Mouse (Mus musculus): ENCODE results near the gene Syt8. TPM values are rescaled to one million over a fixed set of nuclear protein-coding genes. Genes with fewer than 3 reads are reported as not detected.
A peak's percentile ranks its signal among the peaks of the same experiment; 100 is the strongest.

Gene Syt8
- polyA plus RNA-seq, 1 experiment from 2014 or later = 0.48 TPM

DNA sequence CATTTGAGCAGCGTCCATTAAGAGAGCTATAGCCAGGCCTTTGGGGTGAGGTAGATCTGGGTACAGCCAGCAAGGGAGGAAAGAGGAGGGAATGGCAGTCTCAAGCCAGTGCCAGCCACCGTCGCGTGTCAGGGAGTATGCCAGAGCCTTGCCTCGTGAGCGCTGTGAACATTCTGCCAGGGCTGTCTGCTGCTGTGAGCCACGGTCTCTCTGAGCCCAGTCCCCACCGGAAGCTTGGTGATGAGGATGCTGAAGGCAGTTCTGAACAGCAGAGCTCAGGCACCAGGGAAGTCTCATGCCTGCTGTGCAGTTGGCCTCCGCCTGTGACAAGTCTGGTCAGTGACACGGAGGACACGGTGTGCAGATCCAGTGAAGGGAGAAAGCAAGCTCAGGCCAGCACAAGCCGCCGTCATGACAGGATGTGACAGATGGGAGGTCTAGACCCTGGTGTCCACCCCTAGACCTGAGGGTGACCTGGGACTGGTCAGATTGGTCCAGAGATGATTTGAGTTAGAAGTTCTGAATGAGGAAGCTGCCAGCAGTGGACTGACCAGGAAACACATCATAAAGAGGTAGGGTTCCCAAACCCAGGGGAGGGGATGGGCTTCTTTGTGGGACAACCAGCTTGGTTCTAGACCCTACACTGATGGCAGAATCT, 42.3 kb downstream of the Syt8 start:
- no peak for ATAC-seq (replicated peaks; ENCODE audit: insufficient number of reproducible peaks, insufficient read depth, low FRiP score, low read depth)
- no peaks in the 10 kb centered on the region for H3K36me3 ChIP-seq
- H3K9ac ChIP-seq = peak overlapping the region; percentile 46; the same call in 1 of the 2 replicates
- 79% methylated on average over 13 of the region's 13 CpGs for WGBS
- peaks cover 80% of the 10 kb centered on the region for H3K4me1 ChIP-seq (replicated peaks)
- H3K27me3 ChIP-seq = no peaks in the 10 kb centered on the region
- peak overlapping the region; percentile 96 for H3K27ac ChIP-seq
- H3K4me3 ChIP-seq = peak overlapping the region; percentile 17
- H3K4me2 ChIP-seq = peak overlapping the region; percentile 45
- H3K9me3 ChIP-seq (replicated peaks) = no peaks in the 10 kb centered on the region

DNA sequence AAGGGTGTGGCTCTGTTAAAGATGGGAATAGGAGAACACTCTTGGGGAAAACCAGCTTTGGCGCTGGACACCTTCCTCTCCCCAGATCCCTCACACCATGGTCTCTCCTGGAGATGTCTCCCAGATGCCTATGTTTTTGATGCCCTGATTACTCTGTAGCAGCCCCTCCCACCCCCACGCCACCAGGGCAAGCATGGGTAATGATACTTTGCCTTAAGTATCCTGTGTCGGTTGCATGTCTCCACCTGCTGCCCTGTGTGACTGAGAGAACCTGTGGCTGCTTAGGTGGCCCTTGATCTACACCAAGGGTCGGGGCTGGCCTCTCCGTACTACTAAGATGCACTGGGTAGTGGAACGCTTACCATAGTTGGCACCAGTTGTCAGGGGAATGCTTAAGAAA, 43.4 kb downstream of the Syt8 start:
- no peak overlapping the region for H3K4me3 ChIP-seq
- H3K36me3 ChIP-seq = no peaks in the 10 kb centered on the region
- no peaks in the 10 kb centered on the region for H3K9me3 ChIP-seq (replicated peaks)
- H3K4me2 ChIP-seq = peak overlapping the region; percentile 45
- H3K27ac ChIP-seq = peak overlapping the region; percentile 96; the same call in 1 of the 2 replicates
- peaks cover 80% of the 10 kb centered on the region for H3K4me1 ChIP-seq (replicated peaks)
- H3K27me3 ChIP-seq = no peaks in the 10 kb centered on the region
- no peak overlapping the region for H3K9ac ChIP-seq
- WGBS = 85% methylated on average over 6 of the region's 6 CpGs
- no peak for ATAC-seq (replicated peaks; ENCODE audit: insufficient number of reproducible peaks, insufficient read depth, low FRiP score, low read depth)

DNA sequence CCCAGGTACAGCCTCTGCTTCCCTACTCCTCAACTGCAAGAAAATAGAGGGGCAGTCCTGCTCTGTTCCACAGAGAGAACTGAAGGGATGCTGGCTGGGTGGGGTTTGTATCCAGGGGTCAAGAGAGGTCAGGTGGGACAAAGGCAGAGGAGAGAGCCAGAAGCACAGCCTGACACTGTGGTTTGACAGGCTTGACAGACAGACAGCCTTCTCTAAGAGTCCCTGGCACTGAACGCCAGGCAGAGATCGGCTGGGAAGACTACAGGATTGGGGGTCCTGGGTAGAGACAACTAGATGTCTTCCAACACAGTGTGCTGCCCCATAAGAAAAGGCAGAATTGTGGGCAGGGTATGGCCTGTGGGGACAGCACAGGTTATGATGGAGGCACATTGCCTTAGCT, 43.9 kb downstream of the Syt8 start:
- Histone ChIP-seq H3K4me2 (peak overlapping the region; percentile 45), H3K27me3 (no peaks in the 10 kb centered on the region), H3K36me3 (no peaks in the 10 kb centered on the region), H3K9ac (no peak overlapping the region), H3K27ac (peak overlapping the region; percentile 96), H3K4me1 (replicated peaks) (peaks cover 83% of the 10 kb centered on the region), H3K9me3 (replicated peaks) (no peaks in the 10 kb centered on the region), H3K4me3 (no peak overlapping the region)
- 78% methylated on average over 2 of the region's 2 CpGs for WGBS
- ATAC-seq (replicated peaks; ENCODE audit: insufficient number of reproducible peaks, insufficient read depth, low FRiP score, low read depth) = no peak

DNA sequence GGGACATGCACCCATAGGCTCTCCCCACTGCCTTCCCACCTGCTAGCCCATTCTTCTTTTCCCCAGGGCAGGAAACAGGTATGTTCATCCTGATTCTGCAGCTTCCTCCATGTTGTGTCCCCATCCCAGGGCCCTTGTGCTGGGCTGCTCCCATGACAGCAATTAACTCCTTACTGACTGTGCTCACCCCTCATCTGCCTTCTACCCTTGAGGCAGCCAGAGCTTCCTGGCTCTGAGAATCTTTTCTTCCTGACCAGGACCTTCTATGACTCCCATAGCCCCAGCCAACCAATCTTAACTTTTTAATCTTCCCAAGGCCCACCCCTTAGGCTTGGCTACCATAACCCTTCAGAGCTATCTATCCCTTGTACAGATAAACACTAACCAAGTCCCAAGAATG, 44.7 kb downstream of the Syt8 start:
- Histone ChIP-seq H3K4me3 (no peak overlapping the region), H3K4me2 (peak overlapping the region; percentile 45; the same call in 1 of the 2 replicates), H3K36me3 (no peaks in the 10 kb centered on the region), H3K9ac (no peak overlapping the region), H3K27me3 (no peaks in the 10 kb centered on the region), H3K9me3 (replicated peaks) (no peaks in the 10 kb centered on the region), H3K4me1 (replicated peaks) (peaks cover 91% of the 10 kb centered on the region), H3K27ac (peak overlapping the region; percentile 96)
- no peak for ATAC-seq (replicated peaks; ENCODE audit: insufficient number of reproducible peaks, insufficient read depth, low FRiP score, low read depth)

DNA sequence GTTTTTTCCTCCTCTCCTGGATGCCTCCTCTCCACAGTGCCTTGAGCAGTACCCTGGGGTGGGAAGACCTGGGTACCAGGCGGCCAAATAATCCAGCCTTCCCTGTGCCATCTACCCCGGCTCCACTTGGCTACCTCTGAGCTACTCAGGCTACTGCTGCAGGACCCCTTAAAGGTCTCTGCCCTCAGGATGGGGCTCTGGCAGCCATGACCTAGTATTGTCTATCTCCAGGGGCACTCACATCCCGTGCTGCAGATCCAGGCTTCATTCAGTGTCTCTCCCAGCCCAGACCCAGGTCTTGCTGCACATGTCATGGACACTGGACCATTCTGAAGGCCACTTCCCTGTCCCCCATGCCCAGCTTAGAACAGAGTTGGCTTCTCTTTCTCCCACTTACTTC, 45.2 kb downstream of the Syt8 start:
- H3K4me2 ChIP-seq = no peak overlapping the region
- H3K4me1 ChIP-seq (replicated peaks) = peaks cover 93% of the 10 kb centered on the region
- H3K9ac ChIP-seq = no peak overlapping the region
- 94% methylated on average over 3 of the region's 3 CpGs for WGBS
- no peak overlapping the region for H3K4me3 ChIP-seq
- no peaks in the 10 kb centered on the region for H3K9me3 ChIP-seq (replicated peaks)
- no peak for ATAC-seq (replicated peaks; ENCODE audit: insufficient number of reproducible peaks, insufficient read depth, low FRiP score, low read depth)
- H3K27ac ChIP-seq = peak overlapping the region; percentile 96
- no peaks in the 10 kb centered on the region for H3K27me3 ChIP-seq
- H3K36me3 ChIP-seq = no peaks in the 10 kb centered on the region

DNA sequence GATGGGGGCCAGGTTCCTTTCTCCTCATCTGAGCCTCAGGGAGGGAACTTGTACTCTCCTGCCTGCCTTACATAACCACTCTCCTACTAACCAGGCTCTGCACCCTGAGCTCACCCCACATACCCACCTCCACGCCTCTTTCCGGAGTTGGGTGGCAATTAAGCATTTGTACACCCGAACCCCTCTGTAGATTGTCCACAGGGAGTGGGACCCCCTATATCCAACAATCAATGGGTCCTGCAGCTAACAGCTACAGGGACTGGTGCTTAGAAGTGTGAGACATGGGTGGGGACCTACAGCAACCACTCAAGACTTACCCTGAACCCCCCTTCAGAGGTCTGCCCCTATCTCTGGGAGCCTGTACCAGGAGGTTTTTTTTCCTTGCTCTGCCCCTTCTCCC, 46.0 kb downstream of the Syt8 start:
- Histone ChIP-seq H3K4me3 (no peak overlapping the region), H3K27me3 (no peaks in the 10 kb centered on the region), H3K36me3 (peaks cover 3% of the 10 kb centered on the region; the same call in 1 of the 2 replicates), H3K9ac (peak overlapping the region; percentile 60), H3K27ac (peak overlapping the region; percentile 96), H3K4me1 (replicated peaks) (peaks cover 90% of the 10 kb centered on the region), H3K4me2 (peak overlapping the region; percentile 57; the same call in 1 of the 2 replicates), H3K9me3 (replicated peaks) (no peaks in the 10 kb centered on the region)
- no peak for ATAC-seq (replicated peaks; ENCODE audit: insufficient number of reproducible peaks, insufficient read depth, low FRiP score, low read depth)
- 91% methylated on average over 3 of the region's 3 CpGs for WGBS

DNA sequence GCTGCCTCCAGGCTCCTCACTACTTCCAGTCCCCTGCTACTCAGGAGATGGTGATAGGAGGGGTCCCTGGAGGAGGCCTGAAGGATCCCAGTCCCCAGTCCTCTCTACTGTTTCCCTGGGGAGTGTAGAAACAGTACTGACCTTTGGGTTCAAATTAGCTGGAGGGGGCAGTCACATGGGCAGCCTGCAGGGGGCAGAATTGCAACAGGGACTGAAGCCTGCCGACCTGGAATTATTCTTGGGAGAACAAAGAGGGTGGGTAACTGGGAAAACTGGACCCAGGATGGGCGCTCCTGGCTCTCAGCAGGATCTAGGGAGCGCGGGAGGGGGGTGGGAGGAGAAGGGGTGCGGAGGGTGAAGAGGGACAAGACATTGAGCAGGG, 46.5 kb downstream of the Syt8 start:
- WGBS = 12% methylated on average over 5 of the region's 5 CpGs
- no peaks in the 10 kb centered on the region for H3K27me3 ChIP-seq
- H3K9me3 ChIP-seq (replicated peaks) = no peaks in the 10 kb centered on the region
- ATAC-seq (replicated peaks; ENCODE audit: insufficient number of reproducible peaks, insufficient read depth, low FRiP score, low read depth) = no peak
- H3K36me3 ChIP-seq = peaks cover 6% of the 10 kb centered on the region; the same call in 1 of the 2 replicates
- peak overlapping the region; percentile 57 for H3K4me2 ChIP-seq
- peaks cover 88% of the 10 kb centered on the region for H3K4me1 ChIP-seq (replicated peaks)
- peak overlapping the region; percentile 96 for H3K27ac ChIP-seq
- H3K4me3 ChIP-seq = peak overlapping the region; percentile 25
- H3K9ac ChIP-seq = peak overlapping the region; percentile 60

DNA sequence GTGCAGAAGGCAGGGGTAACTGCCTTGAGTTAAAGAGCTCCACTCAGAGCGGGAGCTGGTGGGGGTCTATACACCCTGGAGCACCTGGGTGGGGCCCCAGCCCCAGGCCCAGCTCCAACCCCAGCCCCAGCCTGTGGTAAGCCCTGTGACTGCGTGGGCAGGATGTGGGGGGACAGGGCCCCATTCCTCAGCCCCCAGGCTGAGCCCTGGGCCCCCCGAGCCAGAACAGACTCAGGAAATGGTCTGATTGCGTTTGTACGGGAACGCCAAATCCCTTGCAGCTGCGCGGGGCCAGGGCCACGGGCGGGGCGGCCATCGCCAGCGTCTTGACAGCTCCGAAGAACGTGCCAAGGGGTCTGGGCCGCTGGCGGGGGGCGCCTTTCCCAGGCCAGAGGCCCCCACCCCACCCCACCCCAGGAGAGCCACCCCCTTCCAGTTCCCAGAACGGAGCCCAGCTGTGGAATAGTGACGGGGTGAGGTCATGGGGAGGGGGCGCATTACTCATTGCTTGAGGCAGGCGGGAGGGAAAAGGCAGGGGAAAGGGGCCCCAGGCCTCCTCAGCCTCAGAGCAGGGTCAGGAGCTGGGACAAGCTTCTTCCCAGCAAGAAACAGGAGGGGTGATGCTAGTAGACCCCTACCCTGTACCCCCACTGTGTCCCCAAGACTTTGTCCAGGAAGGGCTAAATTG, 47.1 kb downstream of the Syt8 start:
- H3K4me3 ChIP-seq = peak overlapping the region; percentile 25
- peaks cover 6% of the 10 kb centered on the region; the same call in 1 of the 2 replicates for H3K36me3 ChIP-seq
- H3K4me1 ChIP-seq (replicated peaks) = peaks cover 88% of the 10 kb centered on the region
- no peaks in the 10 kb centered on the region for H3K9me3 ChIP-seq (replicated peaks)
- H3K9ac ChIP-seq = peak overlapping the region; percentile 60
- peak overlapping the region; percentile 57 for H3K4me2 ChIP-seq
- peak; percentile 80 for ATAC-seq (replicated peaks; ENCODE audit: insufficient number of reproducible peaks, insufficient read depth, low FRiP score, low read depth)
- WGBS = 2% methylated on average over 22 of the region's 22 CpGs
- H3K27ac ChIP-seq = peak overlapping the region; percentile 96
- H3K27me3 ChIP-seq = no peaks in the 10 kb centered on the region

DNA sequence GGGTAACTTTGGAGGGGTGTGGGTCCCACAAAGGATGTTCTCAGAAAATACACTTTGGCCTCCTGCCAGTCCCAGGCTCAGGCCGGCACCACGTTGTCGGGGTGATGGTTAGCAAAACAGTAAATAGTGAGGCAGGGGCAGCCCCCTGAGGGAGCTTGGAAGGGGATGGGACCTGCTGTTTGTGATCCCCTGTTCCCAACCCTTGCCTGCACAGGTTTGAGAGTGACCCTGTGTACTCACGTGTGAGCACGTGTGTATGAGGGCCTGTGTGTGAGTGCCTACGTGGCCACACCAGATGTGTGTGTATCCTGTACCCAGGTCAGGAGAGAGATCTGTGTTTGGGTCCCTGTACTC, 47.6 kb downstream of the Syt8 start:
- no peaks in the 10 kb centered on the region for H3K9me3 ChIP-seq (replicated peaks)
- peaks cover 88% of the 10 kb centered on the region for H3K4me1 ChIP-seq (replicated peaks)
- no peaks in the 10 kb centered on the region for H3K27me3 ChIP-seq
- ATAC-seq (replicated peaks; ENCODE audit: insufficient number of reproducible peaks, insufficient read depth, low FRiP score, low read depth) = peak; percentile 6
- peak overlapping the region; percentile 60 for H3K9ac ChIP-seq
- H3K4me3 ChIP-seq = 0 out of 2 replicates have a peak overlapping the region, but pooled peaks have one; percentile 25
- WGBS = 5% methylated on average over 6 of the region's 6 CpGs
- peak overlapping the region; percentile 96 for H3K27ac ChIP-seq
- peak overlapping the region; percentile 57 for H3K4me2 ChIP-seq
- H3K36me3 ChIP-seq = peaks cover 6% of the 10 kb centered on the region; the same call in 1 of the 2 replicates

DNA sequence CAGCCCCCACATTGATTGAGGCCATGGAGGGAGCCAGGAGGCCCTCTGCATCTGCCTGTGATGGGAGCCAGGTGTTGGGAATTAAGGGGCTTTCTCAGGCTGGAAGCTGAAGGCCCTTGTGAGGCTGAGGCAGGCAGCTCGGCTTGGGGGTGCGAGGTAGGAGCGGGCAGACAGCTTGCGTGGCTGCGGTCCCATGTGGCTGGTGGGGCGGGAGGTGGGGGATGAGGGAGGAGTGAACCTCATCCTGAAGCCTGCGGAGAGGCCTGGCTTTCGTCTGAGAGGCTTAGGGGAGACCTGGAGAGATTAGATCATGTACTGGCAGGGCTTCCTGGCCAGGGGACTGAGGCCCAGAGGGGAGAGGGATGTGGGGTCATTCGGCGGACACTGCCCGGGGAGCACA, 48.5 kb downstream of the Syt8 start:
- ATAC-seq (replicated peaks; ENCODE audit: insufficient number of reproducible peaks, insufficient read depth, low FRiP score, low read depth) = peak; percentile 39
- Histone ChIP-seq H3K9me3 (replicated peaks) (no peaks in the 10 kb centered on the region), H3K27me3 (no peaks in the 10 kb centered on the region), H3K4me2 (no peak overlapping the region; the same call in 1 of the 2 replicates), H3K36me3 (peaks cover 6% of the 10 kb centered on the region; the same call in 1 of the 2 replicates), H3K4me1 (replicated peaks) (peaks cover 90% of the 10 kb centered on the region), H3K4me3 (no peak overlapping the region), H3K27ac (peak overlapping the region; percentile 96), H3K9ac (peak overlapping the region; percentile 60; the same call in 1 of the 2 replicates)
- WGBS = 10% methylated on average over 11 of the region's 11 CpGs

DNA sequence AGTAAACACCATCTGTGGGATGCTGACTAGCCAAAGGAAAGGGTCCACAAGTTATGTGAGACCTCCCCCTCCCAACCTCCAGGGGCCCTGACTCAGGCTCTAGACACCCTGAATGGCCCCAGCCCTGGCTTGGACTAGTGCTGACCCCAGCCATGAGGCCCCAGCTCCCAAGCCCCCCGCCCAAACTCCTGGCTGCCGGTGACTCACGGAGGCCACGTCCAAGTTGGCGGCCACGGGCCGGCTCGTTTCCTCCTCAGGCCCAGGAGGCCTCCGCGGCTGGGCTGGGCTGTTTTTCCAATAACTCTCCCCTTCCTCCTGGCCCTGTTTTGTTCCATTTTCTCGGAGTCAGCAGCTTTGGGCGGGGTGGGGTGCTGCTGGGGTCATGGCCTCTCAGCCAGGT, 50.1 kb downstream of the Syt8 start:
- H3K9ac ChIP-seq = 0 out of 2 replicates have a peak overlapping the region, but pooled peaks have one; percentile 12

More for the DNA sequence above, 50.1 kb downstream of the Syt8 start:
- Histone ChIP-seq H3K27ac (peak overlapping the region; percentile 96), H3K36me3 (peaks cover 6% of the 10 kb centered on the region; the same call in 1 of the 2 replicates), H3K4me1 (replicated peaks) (peaks cover 83% of the 10 kb centered on the region), H3K4me3 (no peak overlapping the region), H3K4me2 (no peak overlapping the region), H3K9me3 (replicated peaks) (no peaks in the 10 kb centered on the region), H3K27me3 (no peaks in the 10 kb centered on the region)
- 81% methylated on average over 12 of the region's 12 CpGs for WGBS
- no peak for ATAC-seq (replicated peaks; ENCODE audit: insufficient number of reproducible peaks, insufficient read depth, low FRiP score, low read depth)
